Mouse (Mus musculus) hindbrain, embryonic 12.5 days (tissue): ENCODE data around the gene Ina. TPM values are rescaled to one million over a fixed set of nuclear protein-coding genes. Genes with fewer than 3 reads are reported as not detected.

ENCODE experiments used
- ATAC-seq: fragments of 200-750 bp; cut with Nextera tagmentation; 2 replicates; pipeline ENCODE4 v1.8.0; 2017; ENCODE audit warnings: moderate TSS enrichment; ENCODE audit not compliant: low FRiP score
- H3K27ac ChIP-seq: fragments of 300-500 bp; sonication (generic); 2 replicates; pipeline ENCODE4 v1.5.1; 2016; ENCODE audit warnings: mild to moderate bottlenecking
- H3K27me3 ChIP-seq: fragments of 300-500 bp; sonication (generic); 2 replicates; pipeline ENCODE4 v1.6.1; 2016; ENCODE audit warnings: mild to moderate bottlenecking
- H3K36me3 ChIP-seq: fragments of 300-500 bp; sonication (generic); 2 replicates; pipeline ENCODE4 v1.6.1; 2016; ENCODE audit warnings: mild to moderate bottlenecking
- H3K4me1 ChIP-seq: fragments of 300-500 bp; sonication (generic); 2 replicates; pipeline ENCODE4 v1.6.1; 2016
- H3K4me2 ChIP-seq: fragments of 300-500 bp; sonication (generic); replicated peaks from 2 replicates; pipeline ENCODE4 v1.6.1; 2016; ENCODE audit warnings: mild to moderate bottlenecking
- H3K4me3 ChIP-seq: fragments of 300-500 bp; sonication (generic); 2 replicates; pipeline ENCODE4 v1.5.1; 2016; ENCODE audit warnings: mild to moderate bottlenecking
- H3K9ac ChIP-seq: fragments of 300-500 bp; sonication (generic); 2 replicates; pipeline ENCODE4 v1.6.1; 2016; ENCODE audit warnings: mild to moderate bottlenecking, moderate library complexity
- H3K9me3 ChIP-seq: fragments of 300-500 bp; sonication (generic); replicated peaks from 2 replicates; pipeline ENCODE4 v1.6.1; 2016; ENCODE audit warnings: mild to moderate bottlenecking
- WGBS: fragments of 180-500 bp; shearing (Covaris S2); methylation state at CpG from one replicate; pipeline ENCODE4 v1.1.7; 2016; 5-methylcytosine and 5-hydroxymethylcytosine counted together
- polyA plus RNA-seq: library from polyadenylated mRNA; unstranded; fragments of >200 nt; fragmentation: Nextera tagmentation; extraction: Ambion mirVana; gene quantifications from 2 replicates; pipeline ENCODE4 v1.2.1, GENCODE M21; 2016

Ina gene
- polyA plus RNA-seq, 1 experiment from 2014 or later: 578 TPM

DNA sequence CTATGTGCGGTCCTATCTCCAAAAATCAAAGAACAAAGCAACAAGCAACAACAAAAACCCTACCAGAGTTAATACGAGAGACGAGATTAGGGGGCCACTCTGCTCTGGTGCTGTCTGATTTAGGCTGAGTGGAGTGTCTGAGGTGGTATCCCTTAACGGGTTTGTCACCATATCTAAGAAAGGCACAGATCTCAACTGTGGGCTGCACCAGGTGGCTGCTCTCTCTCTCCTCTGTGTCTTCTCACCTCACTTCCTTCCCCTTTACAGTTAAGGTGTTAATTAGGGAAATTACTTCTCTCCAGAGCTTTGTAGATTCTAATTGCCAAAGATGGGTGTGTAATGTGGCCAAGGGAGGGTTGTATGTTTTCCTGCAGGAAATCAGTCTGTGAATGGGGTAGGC lies 8.2 kb downstream of the Ina start:
- no peaks in the 10 kb centered on the region for H3K27me3 ChIP-seq
- ATAC-seq: no peak
- H3K27ac ChIP-seq: no peak overlapping the region
- H3K4me2 ChIP-seq: no peak overlapping the region
- no peaks in the 10 kb centered on the region for H3K9me3 ChIP-seq
- peaks cover 6% of the 10 kb centered on the region for H3K4me1 ChIP-seq
- WGBS: 90% methylated on average over 4 of the region's 4 CpGs
- H3K9ac ChIP-seq: no peak overlapping the region
- no peak overlapping the region for H3K4me3 ChIP-seq
- peaks cover 52% of the 10 kb centered on the region for H3K36me3 ChIP-seq

- Histone ChIP-seq H3K27ac (no peak overlapping the region), H3K36me3 (peaks cover 52% of the 10 kb centered on the region), H3K9ac (no peak overlapping the region), H3K9me3 (no peaks in the 10 kb centered on the region), H3K27me3 (no peaks in the 10 kb centered on the region), H3K4me2 (no peak overlapping the region), H3K4me1 (peaks cover 5% of the 10 kb centered on the region), H3K4me3 (no peak overlapping the region)
- 91% methylated on average over 13 of the region's 13 CpGs for WGBS
- no peak for ATAC-seq
Measured at GRCm38 (mm10) chr19:47023546-47023945, 9.0 kb downstream of the Ina start.

GRCm38 (mm10) chr19:47024954-47025353 lies 10.5 kb downstream of the Ina start:
- H3K27me3 ChIP-seq: no peaks in the 10 kb centered on the region
- no peaks in the 10 kb centered on the region for H3K9me3 ChIP-seq
- H3K36me3 ChIP-seq: peaks cover 52% of the 10 kb centered on the region
- WGBS: 88% methylated on average over 10 of the region's 10 CpGs
- H3K4me1 ChIP-seq: no peaks in the 10 kb centered on the region; the same call in 1 of the 2 replicates
- ATAC-seq: no peak
- no peak overlapping the region for H3K27ac ChIP-seq
- H3K4me3 ChIP-seq: no peak overlapping the region
- H3K4me2 ChIP-seq: no peak overlapping the region
- no peak overlapping the region for H3K9ac ChIP-seq

DNA sequence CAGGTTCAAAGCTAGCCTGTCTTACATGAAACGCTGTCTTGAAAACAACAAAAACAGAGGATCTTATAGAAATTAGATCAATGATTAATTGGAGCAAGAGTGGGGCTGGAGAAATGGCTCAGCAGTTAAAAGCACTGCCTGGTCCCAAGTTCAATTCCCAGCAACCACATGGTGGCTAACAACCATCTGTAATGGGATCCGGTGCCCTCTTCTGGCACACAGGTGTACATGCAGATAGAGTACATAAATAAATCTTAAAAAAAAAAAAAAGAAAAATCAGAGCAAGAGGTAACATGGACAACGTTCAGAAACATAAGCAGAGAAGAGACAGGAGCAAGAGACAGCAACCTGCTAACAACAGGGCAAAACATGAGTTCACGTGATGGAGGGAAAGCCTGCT lies 12.0 kb downstream of the Ina start:
- Histone ChIP-seq H3K27ac (no peak overlapping the region), H3K4me1 (no peaks in the 10 kb centered on the region; the same call in 1 of the 2 replicates), H3K4me3 (no peak overlapping the region), H3K36me3 (peaks cover 51% of the 10 kb centered on the region), H3K27me3 (no peaks in the 10 kb centered on the region), H3K9ac (no peak overlapping the region), H3K9me3 (no peaks in the 10 kb centered on the region), H3K4me2 (no peak overlapping the region)
- ATAC-seq: no peak
- WGBS: 88% methylated on average over 4 of the region's 4 CpGs

DNA sequence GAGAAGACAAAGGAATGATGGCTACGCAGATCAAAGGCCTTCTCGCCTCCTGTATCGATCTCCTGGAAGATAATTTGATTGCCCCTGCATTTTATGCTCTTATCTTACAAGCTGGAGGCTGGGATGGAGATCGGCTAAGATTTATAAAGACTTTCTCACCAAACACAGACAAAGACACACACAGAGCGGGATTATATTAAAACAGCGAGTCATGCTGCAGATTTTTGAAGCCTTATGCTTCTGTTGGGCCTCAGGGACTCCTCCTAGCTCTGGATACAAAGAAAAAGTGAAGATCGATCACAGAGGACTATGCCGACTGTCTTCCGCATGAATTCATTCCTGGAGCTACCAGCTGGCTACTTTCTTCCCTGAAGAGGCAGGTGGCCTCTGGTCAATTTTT lies 15.3 kb downstream of the Ina start:
- no peak for ATAC-seq
- no peaks in the 10 kb centered on the region for H3K9me3 ChIP-seq
- no peak overlapping the region for H3K9ac ChIP-seq
- H3K4me3 ChIP-seq: no peak overlapping the region
- H3K4me1 ChIP-seq: no peaks in the 10 kb centered on the region; the same call in 1 of the 2 replicates
- no peaks in the 10 kb centered on the region for H3K27me3 ChIP-seq
- H3K36me3 ChIP-seq: peaks cover 42% of the 10 kb centered on the region
- peak overlapping the region; percentile 79 for H3K27ac ChIP-seq
- no peak overlapping the region for H3K4me2 ChIP-seq
- 64% methylated on average over 9 of the region's 9 CpGs for WGBS

- peaks cover 34% of the 10 kb centered on the region for H3K36me3 ChIP-seq
- H3K27me3 ChIP-seq: no peaks in the 10 kb centered on the region
- no peak overlapping the region for H3K4me2 ChIP-seq
- no peaks in the 10 kb centered on the region; the same call in 1 of the 2 replicates for H3K4me1 ChIP-seq
- WGBS: 91% methylated on average over 6 of the region's 6 CpGs
- no peak for ATAC-seq
- no peak overlapping the region for H3K27ac ChIP-seq
- H3K9me3 ChIP-seq: no peaks in the 10 kb centered on the region
- H3K9ac ChIP-seq: no peak overlapping the region
- no peak overlapping the region for H3K4me3 ChIP-seq
Measured at GRCm38 (mm10) chr19:47031770-47032169, 17.3 kb downstream of the Ina start.

DNA sequence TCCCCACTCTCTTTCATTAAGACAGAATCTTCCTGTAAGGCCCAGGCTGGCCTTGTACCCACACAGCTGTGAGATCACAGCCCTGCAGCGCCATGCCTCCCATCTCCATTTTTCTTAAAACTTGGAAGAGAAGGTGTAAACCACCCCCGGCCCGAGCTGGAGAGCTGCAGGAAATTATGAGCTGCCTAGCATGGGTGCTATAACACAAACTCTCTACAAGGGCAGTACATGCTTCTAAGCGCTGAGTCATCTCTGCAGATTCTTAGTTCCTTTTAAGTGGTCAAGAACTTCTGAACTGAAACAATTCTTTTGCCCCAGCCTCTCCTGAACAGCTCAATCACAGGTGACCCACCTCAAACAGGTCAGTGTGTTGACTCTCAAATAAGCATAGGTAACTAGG lies 20.4 kb downstream of the Ina start:
- H3K4me1 ChIP-seq: no peaks in the 10 kb centered on the region; the same call in 1 of the 2 replicates
- no peak for ATAC-seq
- H3K9me3 ChIP-seq: no peaks in the 10 kb centered on the region
- H3K27me3 ChIP-seq: no peaks in the 10 kb centered on the region
- H3K27ac ChIP-seq: no peak overlapping the region
- H3K4me2 ChIP-seq: no peak overlapping the region
- H3K9ac ChIP-seq: no peak overlapping the region
- H3K4me3 ChIP-seq: no peak overlapping the region
- WGBS: 97% methylated on average over 4 of the region's 4 CpGs
- H3K36me3 ChIP-seq: peaks cover 62% of the 10 kb centered on the region

DNA sequence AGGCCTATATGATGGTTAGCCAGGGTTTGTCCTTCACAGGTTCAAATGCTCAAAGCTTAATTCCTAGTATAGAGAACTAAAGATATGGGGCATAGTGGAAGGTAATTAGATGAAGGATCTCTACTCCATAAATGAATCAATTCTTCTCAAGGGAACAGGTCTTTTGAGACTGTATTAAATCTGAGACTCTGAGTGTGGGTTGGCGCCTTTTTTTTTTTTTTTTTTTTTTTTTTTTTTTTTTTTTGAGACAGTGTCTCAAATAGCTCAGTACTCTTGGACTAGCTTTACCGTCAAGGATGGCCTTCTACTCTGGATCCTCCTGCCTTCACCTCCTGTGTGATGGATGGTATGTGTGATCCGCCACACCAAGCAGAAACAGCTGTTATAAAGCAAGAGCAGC lies 22.1 kb downstream of the Ina start:
- H3K27me3 ChIP-seq: no peaks in the 10 kb centered on the region
- H3K27ac ChIP-seq: no peak overlapping the region
- no peak overlapping the region for H3K4me3 ChIP-seq
- WGBS: 90% methylated on average over 3 of the region's 3 CpGs
- H3K4me1 ChIP-seq: no peaks in the 10 kb centered on the region
- peaks cover 77% of the 10 kb centered on the region for H3K36me3 ChIP-seq
- H3K4me2 ChIP-seq: no peak overlapping the region
- H3K9ac ChIP-seq: no peak overlapping the region
- H3K9me3 ChIP-seq: no peaks in the 10 kb centered on the region
- ATAC-seq: no peak

GRCm38 (mm10) chr19:47040720-47041473 lies 26.4 kb downstream of the Ina start:
- Histone ChIP-seq H3K27me3 (no peaks in the 10 kb centered on the region), H3K36me3 (peaks cover 60% of the 10 kb centered on the region)
- 92% methylated on average over 3 of the region's 3 CpGs for WGBS

DNA sequence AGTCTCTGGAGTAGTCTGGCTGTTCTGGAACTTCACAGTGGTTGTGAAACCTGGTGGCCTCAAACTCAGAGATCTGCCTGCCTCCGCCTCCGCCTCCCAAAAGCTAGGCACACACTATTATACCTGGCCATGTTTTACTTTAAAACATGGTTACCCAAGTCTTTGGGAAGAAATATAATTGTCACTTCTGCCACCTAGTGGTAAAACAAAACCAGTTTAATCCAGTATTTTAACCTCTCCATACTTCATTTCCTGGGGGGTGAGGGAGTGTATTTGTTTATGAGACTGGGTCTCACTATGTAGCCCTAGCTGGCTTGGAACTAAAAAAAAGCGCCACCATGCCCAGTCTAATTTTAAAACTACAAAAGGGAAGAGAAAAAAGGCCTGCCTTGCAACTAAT lies 29.1 kb downstream of the Ina start:
- no peak for ATAC-seq
- H3K27ac ChIP-seq: no peak overlapping the region
- no peaks in the 10 kb centered on the region for H3K9me3 ChIP-seq
- H3K27me3 ChIP-seq: no peaks in the 10 kb centered on the region
- H3K36me3 ChIP-seq: peaks cover 58% of the 10 kb centered on the region
- H3K4me3 ChIP-seq: no peak overlapping the region
- WGBS: 94% methylated on average over 3 of the region's 3 CpGs
- no peak overlapping the region for H3K9ac ChIP-seq
- no peaks in the 10 kb centered on the region for H3K4me1 ChIP-seq
- no peak overlapping the region for H3K4me2 ChIP-seq

More at GRCm38 (mm10) chr19:47040720-47041473, 26.4 kb downstream of the Ina start:
- no peaks in the 10 kb centered on the region for H3K9me3 ChIP-seq
- no peak overlapping the region for H3K27ac ChIP-seq
- H3K4me2 ChIP-seq: no peak overlapping the region
- H3K9ac ChIP-seq: no peak overlapping the region
- no peaks in the 10 kb centered on the region for H3K4me1 ChIP-seq
- no peak overlapping the region for H3K4me3 ChIP-seq
- ATAC-seq: no peak

GRCm38 (mm10) chr19:47046343-47046742 lies 31.8 kb downstream of the Ina start:
- Histone ChIP-seq H3K9ac (no peak overlapping the region), H3K27me3 (no peaks in the 10 kb centered on the region), H3K27ac (no peak overlapping the region), H3K4me2 (no peak overlapping the region), H3K9me3 (no peaks in the 10 kb centered on the region), H3K36me3 (peaks cover 34% of the 10 kb centered on the region), H3K4me3 (no peak overlapping the region), H3K4me1 (peaks cover 16% of the 10 kb centered on the region)
- no peak for ATAC-seq
- 89% methylated on average over 1 of the region's 1 CpGs for WGBS

GRCm38 (mm10) chr19:47047236-47047833 lies 32.8 kb downstream of the Ina start:
- H3K4me2 ChIP-seq: no peak overlapping the region
- no peak overlapping the region for H3K4me3 ChIP-seq
- 86% methylated on average over 13 of the region's 13 CpGs for WGBS
- H3K4me1 ChIP-seq: peaks cover 16% of the 10 kb centered on the region
- peaks cover 32% of the 10 kb centered on the region for H3K36me3 ChIP-seq
- H3K9ac ChIP-seq: no peak overlapping the region
- H3K27ac ChIP-seq: no peak overlapping the region
- ATAC-seq: no peak
- no peaks in the 10 kb centered on the region for H3K9me3 ChIP-seq
- H3K27me3 ChIP-seq: no peaks in the 10 kb centered on the region

GRCm38 (mm10) chr19:47049061-47049460 lies 34.6 kb downstream of the Ina start:
- H3K4me2 ChIP-seq: peak overlapping the region; percentile 68
- H3K4me1 ChIP-seq: peaks cover 16% of the 10 kb centered on the region
- H3K36me3 ChIP-seq: peaks cover 29% of the 10 kb centered on the region
- no peak overlapping the region; the same call in 1 of the 2 replicates for H3K9ac ChIP-seq
- peak overlapping the region; percentile 61 for H3K4me3 ChIP-seq
- no peak for ATAC-seq
- H3K27me3 ChIP-seq: no peaks in the 10 kb centered on the region
- no peaks in the 10 kb centered on the region for H3K9me3 ChIP-seq
- H3K27ac ChIP-seq: no peak overlapping the region
- WGBS: 61% methylated on average over 4 of the region's 4 CpGs
